Mouse (Mus musculus) ES-E14 (cell line): ENCODE results near the gene Zfp369. TPM values are rescaled to one million over a fixed set of nuclear protein-coding genes. Genes with fewer than 3 reads are reported as not detected.

Experiments used
- DNase-seq: peaks from one replicate; pipeline ENCODE4 v3.0.0-alpha.2; 2013; ENCODE audit warnings: low read depth, low spot score
- H3K27ac ChIP-seq: 2 replicates; pipeline ENCODE4 v1.5.1; 2012; ENCODE audit warnings: low read depth, mild to moderate bottlenecking, low read length, moderate library complexity, mixed read lengths; ENCODE audit not compliant: poor library complexity, insufficient read depth, severe bottlenecking
- H3K36me3 ChIP-seq: 2 replicates; pipeline ENCODE4 v1.6.1; 2012; ENCODE audit warnings: mild to moderate bottlenecking, low read length, moderate library complexity, mixed read lengths; ENCODE audit not compliant: control insufficient read depth, poor library complexity, insufficient read depth, severe bottlenecking
- H3K4me1 ChIP-seq, 2 experiments: fragments of 150-350 bp in 1 of 2; sonication (generic) in 1 of 2; 2 replicates each; pipeline ENCODE4 v1.6.1; 2012; ENCODE audit warnings: low read length in 2 of 2, mild to moderate bottlenecking in 1 of 2, mixed read lengths in 1 of 2; ENCODE audit not compliant: control insufficient read depth in 2 of 2, insufficient read depth in 2 of 2, poor library complexity in 1 of 2
- H3K4me3 ChIP-seq, 2 experiments: fragments of 150-350 bp in 1 of 2; sonication (generic) in 1 of 2; 2 replicates each; pipeline ENCODE4 v1.5.1; 2012; ENCODE audit warnings: low read length in 2 of 2, low read depth in 1 of 2, mild to moderate bottlenecking in 1 of 2, mixed read lengths in 1 of 2; ENCODE audit not compliant: insufficient read depth in 1 of 2, poor library complexity in 1 of 2, severe bottlenecking in 1 of 2
- H3K9ac ChIP-seq: 2 replicates; pipeline ENCODE4 v1.6.1; 2012; ENCODE audit warnings: low read depth, mild to moderate bottlenecking, low read length, mixed read lengths; ENCODE audit not compliant: poor library complexity, insufficient read depth, severe bottlenecking
- H3K9me3 ChIP-seq: fragments of 150-350 bp; sonication (generic); 2 replicates; pipeline ENCODE4 v1.6.1; 2012; ENCODE audit warnings: low read depth, mild to moderate bottlenecking, low read length; ENCODE audit not compliant: control insufficient read depth, insufficient read depth
- CHD2 ChIP-seq: IDR thresholded peaks from 2 replicates; pipeline ENCODE4 v1.6.1; 2014; ENCODE audit warnings: mild to moderate bottlenecking, low read depth, low read length, inconsistent platforms
- HCFC1 ChIP-seq: IDR thresholded peaks from 2 replicates; pipeline ENCODE4 v1.6.1; 2012; ENCODE audit warnings: low read length, inconsistent platforms, borderline replicate concordance; ENCODE audit not compliant: insufficient read depth
- MAFK ChIP-seq: IDR thresholded peaks from 2 replicates; pipeline ENCODE4 v1.6.1; 2014; ENCODE audit warnings: mild to moderate bottlenecking, low read depth, low read length, inconsistent platforms; ENCODE audit not compliant: insufficient read depth
- ZC3H11A ChIP-seq: IDR thresholded peaks from 2 replicates; pipeline ENCODE4 v1.6.1; 2012; ENCODE audit warnings: low read depth, mild to moderate bottlenecking, inconsistent platforms, low read length, borderline replicate concordance
- ZNF384 ChIP-seq: IDR thresholded peaks from 2 replicates; pipeline ENCODE4 v1.6.1; 2012; ENCODE audit warnings: low read depth, low read length, inconsistent platforms
- in situ Hi-C, 2 experiments: fragments of 600-800 bp; cut with MboI; formaldehyde crosslinking; loops; one replicate each; pipeline ENCODE4 v1.15.1; 2025; ENCODE audit warnings: low sequenced_read_pairs in 2 of 2, inconsistent platforms in 1 of 2; ENCODE audit not compliant: unreplicated experiment in 2 of 2
- total RNA-seq: library from RNA; depleted of rRNA; stranded (reverse); fragments of 300-350 nt; gene quantifications from 2 replicates; pipeline ENCODE4 v1.2.3, GENCODE M21; 2012; rRNA removed

Gene Zfp369
- 30.7 and 36.0 TPM in 2 replicates for total RNA-seq

GRCm38 (mm10) chr13:65278383-65279341 is at the start of gene Zfp369:
Gene Zfp369 (plus strand): TSS chr13:65278814.
- H3K4me3 ChIP-seq = peak within 1 kb of the TSS; percentile 92 to 98
- in situ Hi-C loops = no loop called here
- TF ChIP-seq HCFC1 (peak; percentile 93), MAFK (no peak)
- H3K9me3 ChIP-seq = no peaks in the 10 kb centered on the region
- H3K36me3 ChIP-seq = no peaks in the 10 kb centered on the region
- no peaks in the 10 kb centered on the region for H3K4me1 ChIP-seq
- peak; percentile 83 for DNase-seq
- H3K9ac ChIP-seq = peak within 1 kb of the TSS; percentile 86
- H3K27ac ChIP-seq = peak within 1 kb of the TSS; percentile 73

- peaks cover 0 to 8% of the 10 kb centered on the region in 2 experiments; a peak in 1 of 4 replicates for H3K4me1 ChIP-seq
- H3K9me3 ChIP-seq = no peaks in the 10 kb centered on the region
- no peak for TF ChIP-seq HCFC1
- TF ChIP-seq CHD2 = no peak
- no peak for TF ChIP-seq ZC3H11A
- no peak for TF ChIP-seq ZNF384
- TF ChIP-seq MAFK = no peak
- H3K36me3 ChIP-seq = no peaks in the 10 kb centered on the region
- H3K27ac ChIP-seq = no peak overlapping the region
- in situ Hi-C loops = no loop called here
- peak overlapping the region; percentile 5 to 16; a peak in 3 of 4 replicates for H3K4me3 ChIP-seq
- DNase-seq = no peak
- H3K9ac ChIP-seq = no peak overlapping the region
Observed at GRCm38 (mm10) chr13:65237211-65237610, 41.4 kb upstream of the Zfp369 start.

GRCm38 (mm10) chr13:65240509-65241098 is 38.0 kb upstream of the Zfp369 start:
- peak; percentile 88 for TF ChIP-seq CHD2
- no peak for TF ChIP-seq ZNF384
- TF ChIP-seq ZC3H11A = no peak
- no peak for TF ChIP-seq HCFC1
- no peak for TF ChIP-seq MAFK
- in situ Hi-C loops = no loop called here
- Histone ChIP-seq H3K9ac (peak overlapping the region; percentile 93), H3K9me3 (no peaks in the 10 kb centered on the region), H3K27ac (peak overlapping the region; percentile 90), H3K36me3 (no peaks in the 10 kb centered on the region), H3K4me3 (peak overlapping the region; percentile 82 to 96), H3K4me1 (peaks cover 0 to 15% of the 10 kb centered on the region in 2 experiments; a peak in 2 of 4 replicates)
- DNase-seq = peak; percentile 98

DNA sequence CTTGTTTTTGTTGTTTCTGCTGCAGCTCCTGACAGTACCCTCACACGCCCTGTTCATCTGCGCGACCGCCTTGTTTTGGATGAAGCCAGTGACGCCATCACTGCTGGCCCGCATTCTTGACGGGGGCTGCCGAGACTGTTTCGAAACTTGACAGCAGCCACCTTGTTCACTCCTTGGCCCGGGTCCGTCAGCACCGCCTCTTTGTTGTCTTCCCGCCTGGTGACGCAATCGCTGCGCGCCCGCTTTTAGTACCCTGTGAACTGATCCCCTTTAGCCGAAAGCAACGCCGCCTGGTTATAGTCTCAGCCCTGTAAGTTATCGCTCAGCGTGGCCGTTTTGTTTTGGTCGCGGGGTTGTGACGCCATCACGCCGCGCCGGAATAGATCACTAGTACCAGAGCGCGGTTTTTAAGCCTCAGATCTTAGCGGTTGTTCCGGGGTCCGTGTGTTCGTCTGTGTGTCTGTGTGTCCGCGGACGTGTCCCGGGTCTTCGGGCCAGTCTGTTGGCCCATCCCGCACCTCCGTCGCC is 37.5 kb upstream of the Zfp369 start:
- in situ Hi-C loops = no loop called here
- Histone ChIP-seq H3K27ac (peak overlapping the region; percentile 90), H3K9me3 (no peaks in the 10 kb centered on the region)

More for the DNA sequence above, 37.5 kb upstream of the Zfp369 start:
- DNase-seq = peak; percentile 89
- no peak; the same call in 1 of the 2 replicates for TF ChIP-seq ZC3H11A
- TF ChIP-seq HCFC1 = peak; percentile 78
- H3K4me1 ChIP-seq = peaks cover 0 to 15% of the 10 kb centered on the region in 2 experiments; a peak in 2 of 4 replicates
- H3K9ac ChIP-seq = peak overlapping the region; percentile 93
- peak overlapping the region; percentile 82 to 96 for H3K4me3 ChIP-seq
- H3K36me3 ChIP-seq = no peaks in the 10 kb centered on the region
